Mouse (Mus musculus): ENCODE data around the gene Zfp62.
A peak's percentile ranks its signal among the peaks of the same experiment; 100 is the strongest.

The Zfp62 gene

DNA sequence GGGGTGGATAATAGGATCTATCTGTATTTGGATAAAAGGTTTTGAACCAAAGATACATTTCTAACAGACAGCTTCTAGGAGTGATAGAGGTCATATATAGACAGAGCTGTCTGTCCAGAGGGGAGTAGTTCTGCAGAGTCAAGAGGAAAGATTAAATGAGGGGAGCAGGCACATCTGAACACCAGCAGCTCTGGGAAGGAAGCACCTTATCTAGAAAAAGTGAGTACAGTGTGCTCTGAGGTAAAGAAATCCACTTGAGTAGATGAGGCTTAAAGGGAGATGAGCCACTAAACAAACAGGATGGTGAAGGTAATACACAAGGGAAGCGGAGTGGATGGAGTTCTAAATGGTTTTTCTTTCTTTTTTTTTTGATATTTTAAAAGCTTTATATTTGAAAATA lies 4.4 kb downstream of the Zfp62 start:
- DNase-seq, result no peak

DNA sequence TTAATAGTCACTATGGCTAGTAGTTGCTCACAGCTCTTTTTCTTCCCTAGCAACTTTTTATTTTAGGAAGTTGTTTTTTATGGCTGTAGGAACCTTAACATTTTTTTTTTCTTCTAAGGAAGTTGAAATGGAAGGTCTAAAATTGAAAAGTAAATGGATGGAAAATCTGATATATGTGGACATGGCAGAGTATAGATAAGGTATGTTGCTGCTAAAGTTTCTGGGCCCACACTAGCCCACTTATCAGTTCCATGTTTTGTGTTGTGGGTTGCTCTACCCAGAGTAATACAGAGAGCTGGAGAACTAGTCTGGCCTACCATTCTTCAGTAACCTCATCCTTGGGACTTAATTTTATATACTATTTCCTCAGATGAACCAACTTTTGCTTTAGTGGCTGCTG lies 9.5 kb downstream of the Zfp62 start:
- DNase-seq, result no peak

- no peak for DNase-seq
These were observed 10.4 kb downstream of the Zfp62 start for GRCm38 (mm10) chr11:49213505-49213904.

DNA sequence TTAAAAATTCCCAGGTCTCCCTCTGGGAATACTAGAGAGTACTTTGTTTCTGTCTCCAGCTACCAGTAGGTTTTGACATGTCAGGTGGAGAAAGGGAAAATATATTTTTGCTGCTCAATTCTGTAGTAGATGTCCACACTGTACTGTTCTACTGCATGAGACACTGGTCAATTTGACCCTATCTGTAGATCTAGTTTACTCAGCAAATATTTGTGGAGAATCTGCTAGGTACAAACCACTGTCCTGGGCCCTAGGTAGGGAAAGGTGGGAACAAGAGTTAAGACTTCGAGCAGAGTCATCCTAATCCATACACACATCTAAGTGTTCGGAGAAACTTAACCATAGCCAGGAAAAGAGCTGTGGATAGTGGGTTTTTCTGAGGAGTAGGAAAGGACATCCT lies 16.2 kb downstream of the Zfp62 start:
- no peak for DNase-seq

GRCm38 (mm10) chr11:49224455-49224854 lies 21.4 kb downstream of the Zfp62 start:
- no peak for DNase-seq

DNA sequence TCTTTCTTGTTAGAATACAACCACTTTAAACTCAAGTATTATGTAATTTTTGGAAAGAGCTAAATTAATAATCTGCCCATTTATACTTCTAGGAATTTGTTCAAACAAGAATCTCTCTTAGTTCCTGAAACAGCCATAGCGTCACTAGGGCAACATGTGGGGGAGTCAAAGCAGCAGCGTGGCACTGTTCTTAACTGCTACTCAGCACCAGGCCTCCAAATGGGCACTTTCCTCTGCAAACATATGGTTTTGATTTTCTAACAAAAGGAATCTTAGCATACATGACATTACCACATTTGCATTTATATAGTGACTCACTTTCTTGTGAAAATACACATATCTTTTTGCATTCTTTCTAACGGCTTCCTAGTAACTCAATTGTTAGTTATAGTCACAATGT lies 29.7 kb downstream of the Zfp62 start:
- DNase-seq, result no peak

- DNase-seq, result no peak
These were observed 32.5 kb downstream of the Zfp62 start for GRCm38 (mm10) chr11:49235459-49236207.

DNA sequence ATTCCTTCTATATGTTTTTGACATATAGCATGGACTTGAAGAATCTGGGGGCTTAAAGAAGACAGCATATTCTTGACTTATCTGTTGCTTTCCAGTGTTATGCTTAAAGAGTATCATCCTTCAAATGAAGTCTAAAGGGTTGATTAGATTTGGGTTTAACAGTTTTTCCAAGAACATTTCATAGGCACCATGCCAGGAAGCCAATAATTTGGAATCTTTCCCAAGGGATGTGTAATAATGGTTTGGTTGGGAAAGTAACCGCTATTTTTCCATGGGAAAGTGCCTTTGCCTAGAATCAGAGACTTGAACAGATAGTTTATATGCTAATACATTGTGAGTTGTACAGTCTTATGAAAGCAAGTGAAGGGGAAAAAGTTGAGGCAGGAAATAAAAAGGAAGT lies 33.8 kb downstream of the Zfp62 start:
- DNase-seq, result no peak

GRCm38 (mm10) chr11:49237532-49237931 lies 34.4 kb downstream of the Zfp62 start:
- no peak for DNase-seq

- no peak for DNase-seq
These were observed 37.2 kb downstream of the Zfp62 start for GRCm38 (mm10) chr11:49240310-49240709.

- DNase-seq, result no peak
These were observed 37.8 kb downstream of the Zfp62 start for GRCm38 (mm10) chr11:49240874-49241273.

DNA sequence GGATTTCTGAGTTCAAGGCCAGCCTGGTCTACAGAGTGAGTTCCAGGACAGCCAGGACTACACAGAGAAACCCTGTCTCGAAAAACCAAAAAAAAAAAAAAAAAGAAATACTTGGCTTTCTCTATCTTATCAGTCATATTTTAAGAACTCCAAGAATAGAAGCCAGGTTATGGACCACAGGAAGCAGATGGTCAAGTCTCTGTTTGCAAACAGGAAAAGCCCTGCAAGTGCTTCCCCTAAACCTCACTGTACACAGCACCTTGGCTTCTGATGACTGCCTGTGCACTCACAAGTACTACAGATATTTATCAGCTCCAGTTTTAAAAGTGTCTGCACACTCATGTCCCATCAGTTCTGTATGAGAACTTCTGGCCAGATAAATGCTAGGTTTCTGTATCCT lies 38.4 kb downstream of the Zfp62 start:
- DNase-seq, result no peak

DNA sequence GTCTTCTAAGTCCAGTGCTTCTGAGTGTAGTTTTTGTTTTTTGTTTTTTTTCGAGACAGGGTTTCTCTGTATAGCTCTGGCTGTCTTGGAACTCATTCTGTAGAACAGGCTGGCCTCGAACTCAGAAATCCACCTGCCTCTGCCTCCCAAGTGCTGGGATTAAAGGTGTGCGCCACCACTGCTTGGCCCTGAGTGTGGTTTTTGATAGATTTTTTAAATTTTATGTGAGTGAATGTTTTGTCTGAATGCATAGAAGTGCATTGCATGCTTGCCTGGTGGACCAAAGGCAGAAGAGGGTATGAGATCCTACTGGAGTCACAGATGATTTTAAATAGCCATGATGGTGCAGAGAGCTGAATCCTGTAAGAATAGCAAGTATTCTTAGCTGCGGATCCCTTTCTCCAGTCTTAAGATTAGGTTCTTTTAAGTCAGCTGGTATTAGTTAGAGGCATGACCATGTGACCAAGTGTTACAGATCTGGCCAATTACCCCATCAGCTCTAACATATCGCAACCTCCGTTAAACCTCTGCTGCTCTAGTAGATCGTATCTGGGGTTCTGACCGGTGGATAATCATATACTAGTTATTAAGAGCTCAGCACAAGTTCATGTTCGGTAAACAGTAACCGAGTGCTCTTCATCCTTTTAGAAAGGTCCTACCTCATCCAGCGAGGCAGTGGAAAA lies 40.0 kb downstream of the Zfp62 start:
- no peak for DNase-seq

DNA sequence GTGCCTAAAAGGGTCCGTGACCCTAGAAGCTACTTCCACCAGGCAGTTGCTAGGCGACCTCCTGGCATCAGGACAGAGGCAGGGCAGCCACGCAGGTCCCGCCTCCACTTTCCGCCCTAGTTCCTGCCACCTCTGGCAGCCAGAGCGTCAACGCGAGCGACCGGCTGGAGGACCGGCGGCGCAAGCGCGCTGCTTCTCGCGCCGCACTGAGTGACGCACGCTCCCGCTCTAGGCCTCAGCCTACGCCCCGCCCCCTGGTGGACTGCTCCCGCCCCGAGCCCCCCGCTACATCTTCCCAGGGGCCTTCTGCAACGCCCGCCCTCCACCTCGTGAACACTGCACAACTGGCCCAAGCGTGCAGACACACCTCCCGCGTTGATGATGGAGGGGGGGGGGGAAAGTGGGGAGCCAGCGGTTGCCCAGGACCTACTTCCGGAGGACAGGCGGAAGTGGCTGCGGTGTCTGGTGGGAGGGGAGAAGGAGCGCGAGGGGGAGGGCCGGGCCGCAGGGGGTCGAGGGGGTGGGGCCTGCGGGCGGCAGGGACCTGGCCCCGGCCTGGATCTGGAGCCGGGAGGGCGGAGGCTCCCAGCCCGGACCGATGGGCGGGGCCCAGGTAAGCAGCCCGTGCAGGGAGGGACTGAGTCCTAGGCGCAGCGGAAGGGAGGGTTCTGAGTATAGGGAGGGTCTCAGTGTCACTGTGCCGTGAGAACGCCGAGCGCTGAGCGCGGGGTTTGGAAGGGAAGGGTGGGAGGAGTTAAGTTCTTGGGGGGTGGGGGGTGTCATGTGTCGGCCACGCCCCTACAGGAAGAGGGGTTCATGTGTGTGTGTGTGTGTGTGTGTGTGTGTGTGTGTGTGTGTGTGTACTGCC lies 40.9 kb downstream of the Zfp62 start, which contains the start of gene Mgat1:
Gene Mgat1 (plus strand): TSS at position 465 of the 868 bp plus-strand sequence.
- peak; percentile 85 for DNase-seq

- no peak for DNase-seq
These were observed 41.5 kb downstream of the Zfp62 start for GRCm38 (mm10) chr11:49244595-49244930.

GRCm38 (mm10) chr11:49245176-49245575 lies 42.1 kb downstream of the Zfp62 start:
- no peak for DNase-seq

- DNase-seq, result no peak
These were observed 42.7 kb downstream of the Zfp62 start for GRCm38 (mm10) chr11:49245634-49246415.

GRCm38 (mm10) chr11:49246523-49246922 lies 43.4 kb downstream of the Zfp62 start:
- DNase-seq, result no peak

GRCm38 (mm10) chr11:49247255-49247654 lies 44.2 kb downstream of the Zfp62 start:
- DNase-seq, result no peak

DNA sequence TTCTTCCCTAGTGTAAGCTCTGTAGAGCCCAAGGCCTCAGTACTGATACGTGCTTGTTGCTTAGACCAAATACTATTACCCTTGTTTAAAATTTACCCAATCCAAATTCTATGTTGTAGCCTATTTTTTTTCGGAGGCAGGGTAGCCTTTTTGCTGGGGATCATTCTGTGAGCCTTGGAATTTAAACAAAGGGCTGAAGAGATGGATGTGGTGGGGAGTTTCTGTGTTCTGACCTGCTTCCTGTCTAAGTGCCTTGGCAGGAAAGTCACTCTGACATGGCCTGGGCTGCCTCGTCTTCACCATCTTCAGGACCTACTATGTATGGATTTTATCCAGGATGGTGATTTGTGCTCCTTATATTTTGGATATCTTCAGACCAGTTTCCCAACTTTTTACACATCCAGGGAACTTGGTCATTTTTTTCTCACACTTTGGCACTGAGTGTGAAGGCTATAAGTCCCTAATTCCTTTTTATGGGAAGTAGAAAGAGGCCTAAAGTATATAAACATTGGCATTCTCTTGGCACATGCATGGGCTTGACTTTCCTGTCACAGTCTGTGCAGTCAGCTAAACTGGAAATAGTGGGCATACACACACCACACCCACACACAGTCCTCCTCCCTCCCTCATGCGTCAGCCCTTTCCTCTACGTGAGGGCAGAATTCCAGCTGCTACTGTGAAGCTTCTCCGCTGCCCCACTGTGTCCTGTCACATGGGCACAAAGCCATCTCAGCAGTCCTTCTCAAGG lies 45.3 kb downstream of the Zfp62 start:
- no peak for DNase-seq

- no peak for DNase-seq
These were observed 46.0 kb downstream of the Zfp62 start for GRCm38 (mm10) chr11:49248974-49249700.

Data from cerebellum, adult 11 months (tissue).